Mouse (Mus musculus) erythroblast, embryonic 14.5 days (primary cell): ENCODE measurements at regions not wholly inside any gene's neighbourhood (a gene's known extent, or its start where the extent isn't known, plus 50 kb on each side); places are given as distances from the start of the nearest gene placed in this dataset.

Experiments used
- GATA1 ChIP-seq: IDR thresholded peaks from 2 replicates; pipeline ENCODE4 v1.6.1; 2012; ENCODE audit warnings: low read length, inconsistent platforms, mixed read lengths
- TAL1 ChIP-seq: IDR thresholded peaks from 3 replicates; pipeline ENCODE4 v1.6.1; 2012; ENCODE audit warnings: low read length, inconsistent platforms, mixed read lengths

DNA sequence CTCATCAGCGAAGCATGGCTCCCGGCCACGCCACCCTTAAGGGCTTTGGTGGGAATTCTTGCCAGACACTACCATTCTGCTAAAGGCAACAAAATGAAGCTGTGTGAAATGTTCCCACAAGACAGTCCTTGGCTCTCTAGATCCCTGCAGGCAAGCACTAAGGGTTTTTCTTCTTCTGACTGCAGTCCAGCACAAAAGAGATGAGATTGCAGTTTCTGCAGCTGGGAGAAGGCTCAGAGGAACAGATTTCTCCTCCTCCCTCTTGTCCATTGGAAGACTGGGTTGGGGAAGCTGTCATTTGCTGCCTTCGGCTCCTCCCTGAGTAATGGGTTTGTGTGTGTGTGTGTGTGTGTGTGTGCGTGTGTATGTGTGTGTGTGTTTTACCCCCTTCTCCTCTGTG lies 144.1 kb upstream of the Phyhipl start:
- no peak for TF ChIP-seq GATA1
- TF ChIP-seq TAL1, result no peak
